Mouse (Mus musculus) lung, postnatal 0 days (tissue): ENCODE measurements around the gene Pawr. TPM values are rescaled to one million over a fixed set of nuclear protein-coding genes. Genes with fewer than 3 reads are reported as not detected.

Experiments
- ATAC-seq: fragments of 200-750 bp; cut with Nextera tagmentation; 2 replicates; pipeline ENCODE4 v1.8.0; 2017; ENCODE audit warnings: moderate library complexity
- DNase-seq: peaks from one replicate; pipeline ENCODE4 v3.0.0-alpha.2; 2016; ENCODE audit warnings: low spot score
- H3K27ac ChIP-seq: fragments of 300-500 bp; sonication (generic); 2 replicates; pipeline ENCODE4 v1.5.1; 2014; ENCODE audit warnings: antibody characterized with exemption, mild to moderate bottlenecking, low read length, mixed read lengths
- H3K27me3 ChIP-seq: fragments of 300-500 bp; sonication (generic); replicated peaks from 2 replicates; pipeline ENCODE4 v1.6.1; 2014; ENCODE audit warnings: low read length, mixed read lengths; ENCODE audit not compliant: insufficient read depth
- H3K36me3 ChIP-seq: fragments of 300-500 bp; sonication (generic); 2 replicates; pipeline ENCODE4 v1.6.1; 2014; ENCODE audit warnings: low read length, mixed read lengths; ENCODE audit not compliant: insufficient read depth
- H3K4me1 ChIP-seq: fragments of 300-500 bp; sonication (generic); 2 replicates; pipeline ENCODE4 v1.6.1; 2014; ENCODE audit warnings: antibody characterized with exemption, low read depth, low read length, mixed read lengths; ENCODE audit not compliant: insufficient read depth
- H3K4me2 ChIP-seq: fragments of 300-500 bp; sonication (generic); replicated peaks from 2 replicates; pipeline ENCODE4 v1.6.1; 2014; ENCODE audit warnings: low read depth, mild to moderate bottlenecking, low read length, moderate library complexity, mixed read lengths
- H3K4me3 ChIP-seq: fragments of 300-500 bp; sonication (generic); 2 replicates; pipeline ENCODE4 v1.5.1; 2014; ENCODE audit warnings: low read depth, low read length
- H3K9ac ChIP-seq: fragments of 300-500 bp; sonication (generic); replicated peaks from 2 replicates; pipeline ENCODE4 v1.6.1; 2014; ENCODE audit warnings: low read depth, mild to moderate bottlenecking
- H3K9me3 ChIP-seq: fragments of 300-500 bp; sonication (generic); 2 replicates; pipeline ENCODE4 v1.6.1; 2016; ENCODE audit warnings: low read length, mixed read lengths
- CTCF ChIP-seq: IDR thresholded peaks from 2 replicates; pipeline ENCODE4 v1.5.1; 2016; ENCODE audit warnings: antibody characterized with exemption, mild to moderate bottlenecking
- EP300 ChIP-seq: IDR thresholded peaks from 2 replicates; pipeline ENCODE4 v1.6.1; 2016; ENCODE audit warnings: antibody characterized with exemption, mild to moderate bottlenecking, control low read depth
- WGBS: fragments of 180-500 bp; shearing (Covaris S2); extraction: QIAGEN DNeasy Blood & Tissue Kit; methylation state at CpG from one replicate; pipeline ENCODE4 v1.1.7; 2014; 5-methylcytosine and 5-hydroxymethylcytosine counted together
- polyA plus RNA-seq: library from polyadenylated mRNA; unstranded; fragments of >200 nt; fragmentation: Nextera tagmentation; extraction: Ambion mirVana; gene quantifications from 2 replicates; pipeline ENCODE4 v1.2.1, GENCODE M21; 2015

The Pawr gene
- polyA plus RNA-seq, 1 experiment from 2014 or later: 15.3 TPM

DNA sequence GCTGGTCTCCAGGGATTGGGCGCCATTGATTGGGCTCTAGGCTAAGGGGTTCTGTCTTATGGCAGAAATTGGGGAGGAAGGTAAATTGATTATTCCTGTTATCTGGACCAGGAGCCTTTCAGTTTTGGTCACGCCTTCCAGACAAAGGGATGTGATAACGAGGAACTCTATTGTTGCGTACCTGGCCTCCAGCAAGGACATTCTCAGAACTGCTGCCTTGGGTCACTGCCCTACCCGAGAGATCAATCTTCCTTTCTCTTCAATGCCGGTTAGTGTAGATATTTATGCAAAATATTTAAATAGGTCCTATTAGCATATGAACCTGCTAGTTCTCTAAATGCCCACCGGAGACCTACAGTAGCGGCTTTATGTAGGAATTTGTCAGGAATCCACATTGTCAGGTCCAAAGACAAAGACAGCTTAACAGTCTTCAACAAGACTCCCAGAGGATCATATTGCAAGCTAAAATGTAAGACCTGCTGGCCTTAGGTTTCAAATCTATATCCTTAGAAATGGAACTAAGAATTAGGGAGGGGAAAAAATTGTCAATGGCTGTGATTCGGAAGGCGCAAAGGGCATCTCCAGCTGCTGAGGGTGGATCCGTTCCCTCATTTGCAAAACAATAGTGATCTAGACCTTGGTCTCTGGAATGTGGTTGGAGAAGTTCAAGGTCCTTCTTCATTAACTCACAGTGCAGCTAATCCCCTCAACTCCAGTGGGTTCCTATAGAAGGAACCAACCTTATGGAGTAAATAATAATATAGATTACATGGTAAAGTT, 45.1 kb upstream of the Pawr start:
- ATAC-seq (no peak), DNase-seq (no peak)
- no peaks in the 10 kb centered on the region for H3K9me3 ChIP-seq
- 85% methylated on average over 11 of the region's 11 CpGs for WGBS
- TF ChIP-seq EP300 (no peak), CTCF (no peak)
- H3K4me1 ChIP-seq: no peaks in the 10 kb centered on the region
- H3K27me3 ChIP-seq: no peaks in the 10 kb centered on the region
- no peaks in the 10 kb centered on the region for H3K36me3 ChIP-seq
- no peak overlapping the region for H3K4me3 ChIP-seq
- H3K27ac ChIP-seq: no peak overlapping the region
- no peak overlapping the region for H3K4me2 ChIP-seq
- no peak overlapping the region for H3K9ac ChIP-seq

DNA sequence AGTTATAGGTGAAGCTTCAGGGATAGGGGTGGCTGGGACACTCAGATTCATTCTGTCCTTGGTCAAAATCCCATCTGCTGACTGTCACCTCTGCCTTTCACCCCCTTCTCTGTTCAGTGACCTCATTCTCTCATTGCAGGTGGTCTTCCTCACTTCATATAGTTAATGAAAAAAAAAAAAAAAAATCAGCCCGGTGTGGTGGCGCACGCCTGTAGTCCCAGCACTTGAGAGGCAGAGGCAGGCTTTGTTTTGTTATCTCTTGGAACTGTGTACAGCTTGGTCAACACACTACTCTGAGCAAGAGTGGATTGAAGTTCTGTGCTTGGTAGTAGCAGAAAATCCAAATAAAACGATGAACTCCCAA, 44.5 kb upstream of the Pawr start:
- no peak overlapping the region for H3K27ac ChIP-seq
- H3K36me3 ChIP-seq: no peaks in the 10 kb centered on the region
- no peak overlapping the region for H3K4me3 ChIP-seq
- no peak for ATAC-seq
- WGBS: 37% methylated on average over 4 of the region's 4 CpGs
- no peak overlapping the region for H3K9ac ChIP-seq
- TF ChIP-seq CTCF (no peak), EP300 (no peak)
- H3K9me3 ChIP-seq: no peaks in the 10 kb centered on the region
- no peak for DNase-seq
- no peaks in the 10 kb centered on the region for H3K27me3 ChIP-seq
- no peak overlapping the region for H3K4me2 ChIP-seq
- H3K4me1 ChIP-seq: no peaks in the 10 kb centered on the region

DNA sequence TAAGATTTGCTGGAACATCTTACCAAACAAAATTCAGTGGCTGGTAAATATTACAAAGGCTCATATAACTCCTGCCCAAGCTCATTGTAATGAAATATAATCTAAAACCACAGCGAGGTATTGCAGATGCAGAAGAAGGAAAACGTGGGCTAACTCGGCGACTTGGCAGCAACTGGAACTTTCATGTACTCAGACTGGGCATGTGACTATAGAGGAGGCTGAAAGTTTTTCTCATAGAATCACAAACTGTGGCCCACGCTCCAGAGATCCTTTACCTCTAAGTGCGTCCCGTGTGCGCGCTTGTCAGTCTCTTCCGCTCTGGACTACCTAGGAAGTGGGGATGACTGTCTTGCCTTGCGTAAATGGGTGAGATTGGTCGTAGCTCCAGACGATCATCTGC, 41.9 kb upstream of the Pawr start:
- H3K36me3 ChIP-seq: no peaks in the 10 kb centered on the region
- no peak overlapping the region for H3K9ac ChIP-seq
- no peaks in the 10 kb centered on the region for H3K9me3 ChIP-seq
- TF ChIP-seq EP300 (no peak), CTCF (no peak)
- 92% methylated on average over 13 of the region's 13 CpGs for WGBS
- no peak for DNase-seq
- no peaks in the 10 kb centered on the region for H3K4me1 ChIP-seq
- no peak overlapping the region for H3K27ac ChIP-seq
- H3K27me3 ChIP-seq: no peaks in the 10 kb centered on the region
- no peak for ATAC-seq
- H3K4me2 ChIP-seq: no peak overlapping the region
- no peak overlapping the region for H3K4me3 ChIP-seq

GRCm38 (mm10) chr10:108291688-108292471, 40.0 kb upstream of the Pawr start:
- Histone ChIP-seq H3K9me3 (no peaks in the 10 kb centered on the region), H3K4me1 (no peaks in the 10 kb centered on the region), H3K9ac (no peak overlapping the region), H3K27me3 (no peaks in the 10 kb centered on the region), H3K4me3 (no peak overlapping the region), H3K4me2 (no peak overlapping the region), H3K27ac (no peak overlapping the region), H3K36me3 (no peaks in the 10 kb centered on the region)
- ATAC-seq (no peak), DNase-seq (no peak)
- TF ChIP-seq EP300 (no peak), CTCF (no peak)
- WGBS: 71% methylated on average over 12 of the region's 12 CpGs

DNA sequence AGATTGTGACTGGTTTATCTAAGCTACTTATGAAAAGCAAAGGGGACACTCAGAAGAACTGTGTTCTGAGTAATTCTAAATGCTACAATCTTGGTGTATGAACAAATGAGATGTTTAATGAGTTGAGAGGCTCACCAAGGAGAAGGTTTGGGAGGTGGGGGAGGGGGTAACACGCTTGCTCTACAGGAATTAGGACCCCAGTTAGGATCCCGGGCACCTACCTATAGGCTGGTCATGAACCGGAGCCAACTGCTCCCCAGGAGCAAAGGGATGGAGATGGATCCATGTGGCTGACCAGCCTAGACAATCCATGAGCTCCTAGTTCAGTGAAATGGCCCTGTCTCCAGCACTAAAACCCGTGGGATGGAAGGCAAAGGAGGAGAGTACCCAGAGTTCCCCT, 39.3 kb upstream of the Pawr start:
- H3K9me3 ChIP-seq: no peaks in the 10 kb centered on the region
- H3K9ac ChIP-seq: no peak overlapping the region
- H3K36me3 ChIP-seq: no peaks in the 10 kb centered on the region
- H3K4me3 ChIP-seq: no peak overlapping the region
- H3K4me2 ChIP-seq: no peak overlapping the region
- H3K27ac ChIP-seq: no peak overlapping the region
- no peaks in the 10 kb centered on the region for H3K4me1 ChIP-seq
- WGBS: 86% methylated on average over 4 of the region's 4 CpGs
- TF ChIP-seq CTCF (no peak), EP300 (no peak)
- ATAC-seq (no peak), DNase-seq (no peak)
- H3K27me3 ChIP-seq: no peaks in the 10 kb centered on the region

DNA sequence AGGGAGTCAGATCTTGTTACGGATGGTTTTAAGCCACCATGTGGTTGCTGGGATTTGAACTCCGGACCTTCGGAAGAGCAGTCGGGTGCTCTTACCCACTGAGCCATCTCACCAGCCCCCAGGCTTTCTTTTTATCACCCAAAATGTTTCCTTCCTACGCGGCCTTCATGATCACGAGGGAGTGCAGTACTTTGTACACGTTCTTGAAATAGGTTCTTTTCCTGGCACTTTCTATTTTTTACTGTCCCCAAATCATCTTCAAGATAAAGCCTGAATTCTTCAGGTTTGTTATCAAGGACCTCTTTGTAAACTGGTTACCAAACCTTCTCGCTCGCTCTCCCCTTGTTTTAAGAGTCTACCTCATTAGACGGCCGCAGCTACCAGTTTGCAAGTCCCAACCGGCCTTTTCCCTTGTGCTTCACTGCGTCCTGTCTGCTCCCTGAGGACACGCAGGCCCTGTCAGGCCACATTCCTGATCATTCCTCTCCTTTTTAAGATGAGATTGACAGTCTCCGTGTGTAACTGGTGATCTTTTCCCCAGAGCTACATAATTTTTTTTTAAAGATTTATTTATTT, 38.2 kb upstream of the Pawr start:
- ATAC-seq (no peak), DNase-seq (no peak)
- H3K9me3 ChIP-seq: no peaks in the 10 kb centered on the region
- 81% methylated on average over 16 of the region's 16 CpGs for WGBS
- no peak overlapping the region for H3K27ac ChIP-seq
- H3K4me3 ChIP-seq: no peak overlapping the region
- H3K4me2 ChIP-seq: no peak overlapping the region
- no peaks in the 10 kb centered on the region for H3K27me3 ChIP-seq
- H3K36me3 ChIP-seq: no peaks in the 10 kb centered on the region
- H3K4me1 ChIP-seq: no peaks in the 10 kb centered on the region
- no peak overlapping the region for H3K9ac ChIP-seq
- TF ChIP-seq CTCF: no peak
- no peak for TF ChIP-seq EP300
